Mouse (Mus musculus) myocyte (in vitro differentiated cells): ENCODE measurements around the gene Izumo2.

Experiments used
- MYOD1 ChIP-seq, 3 experiments: IDR thresholded peaks; one replicate each; pipeline ENCODE4 v1.6.1; 2011; ENCODE audit warnings: control low read depth in 2 of 3, low read depth in 2 of 3, mild to moderate bottlenecking in 2 of 3, moderate library complexity in 1 of 3; ENCODE audit not compliant: insufficient read length in 2 of 3, control insufficient read depth in 1 of 3
- POLR2A ChIP-seq: IDR thresholded peaks from one replicate; pipeline ENCODE4 v1.6.1; 2011; ENCODE audit warnings: low read depth, mild to moderate bottlenecking, control low read depth, moderate library complexity; ENCODE audit not compliant: insufficient read length
- SRF ChIP-seq: IDR thresholded peaks from one replicate; pipeline ENCODE4 v1.6.1; 2011; ENCODE audit warnings: low read depth; ENCODE audit not compliant: control insufficient read depth, insufficient read length
- USF1 ChIP-seq: IDR thresholded peaks from one replicate; pipeline ENCODE4 v1.6.1; 2011; ENCODE audit warnings: low read depth, mild to moderate bottlenecking, control low read depth, moderate library complexity

GRCm38 (mm10) chr7:44724316-44724715 is 15.8 kb downstream of the Izumo2 start:
- TF ChIP-seq MYOD1 (IDR thresholded peaks at IDR 0.05; ENCODE audit: control insufficient read depth in 1 of 3, insufficient read length in 2 of 3, low read depth in 2 of 3), result no peak
- TF ChIP-seq POLR2A, result no peak
- TF ChIP-seq SRF, result no peak
- TF ChIP-seq USF1, result no peak
